Mouse (Mus musculus) C2C12 (cell line): ENCODE results near the gene Nav2. TPM values are rescaled to one million over a fixed set of nuclear protein-coding genes. Genes with fewer than 3 reads are reported as not detected.

ENCODE experiments used
- H3K27me3 ChIP-seq: one replicate; pipeline ENCODE4 v1.6.1; 2011; ENCODE audit not compliant: control insufficient read depth, insufficient read depth, insufficient read length
- H3K36me3 ChIP-seq: one replicate; pipeline ENCODE4 v1.6.1; 2011; ENCODE audit not compliant: control insufficient read depth, insufficient read depth
- H3K4me3 ChIP-seq: one replicate; pipeline ENCODE4 v1.5.1; 2011; ENCODE audit warnings: mild to moderate bottlenecking, control low read depth; ENCODE audit not compliant: poor library complexity, insufficient read depth, severe bottlenecking
- H3K79me2 ChIP-seq: one replicate; pipeline ENCODE4 v1.6.1; 2011; ENCODE audit not compliant: control insufficient read depth, insufficient read depth
- H3K79me3 ChIP-seq: one replicate; pipeline ENCODE4 v1.6.1; 2011; ENCODE audit warnings: low read depth, control low read depth
- H3ac ChIP-seq: one replicate; pipeline ENCODE3; 2011; ENCODE audit warnings: low read depth; ENCODE audit not compliant: control insufficient read depth, insufficient read length
- CEBPB ChIP-seq: IDR thresholded peaks from one replicate; pipeline ENCODE4 v1.6.1; 2011; ENCODE audit warnings: low read depth, mild to moderate bottlenecking, control low read depth, moderate library complexity
- CTCF ChIP-seq: IDR thresholded peaks from one replicate; pipeline ENCODE4 v1.5.1; 2011; ENCODE audit not compliant: control insufficient read depth, insufficient read depth, insufficient read length
- FOSL1 ChIP-seq: IDR thresholded peaks from one replicate; pipeline ENCODE4 v1.8.0; 2011; ENCODE audit warnings: mild to moderate bottlenecking, low read length; ENCODE audit not compliant: poor library complexity, insufficient read depth, severe bottlenecking
- MAX ChIP-seq: IDR thresholded peaks from one replicate; pipeline ENCODE4 v1.6.1; 2011; ENCODE audit warnings: mild to moderate bottlenecking, control low read depth
- MYOD1 ChIP-seq: IDR thresholded peaks from one replicate; pipeline ENCODE4 v1.6.1; 2011; ENCODE audit warnings: low read depth; ENCODE audit not compliant: control insufficient read depth, insufficient read length
- MYOG ChIP-seq: IDR thresholded peaks from one replicate; pipeline ENCODE4 v1.6.1; 2011; ENCODE audit not compliant: control insufficient read depth, insufficient read length; ENCODE audit errors: extremely low read depth
- USF1 ChIP-seq: IDR thresholded peaks from one replicate; pipeline ENCODE4 v1.6.1; 2011; ENCODE audit warnings: low read depth, mild to moderate bottlenecking, control low read depth, moderate library complexity
- polyA plus RNA-seq: library from polyadenylated mRNA; unstranded; fragments of >200 nt; fragmentation: generic; extraction: Trizol; gene quantifications from one replicate; pipeline ENCODE4 v1.2.1, GENCODE M21; 2012; ENCODE audit warnings: missing spikeins

The Nav2 gene
- polyA plus RNA-seq, 1 experiment = 4.7 TPM

DNA sequence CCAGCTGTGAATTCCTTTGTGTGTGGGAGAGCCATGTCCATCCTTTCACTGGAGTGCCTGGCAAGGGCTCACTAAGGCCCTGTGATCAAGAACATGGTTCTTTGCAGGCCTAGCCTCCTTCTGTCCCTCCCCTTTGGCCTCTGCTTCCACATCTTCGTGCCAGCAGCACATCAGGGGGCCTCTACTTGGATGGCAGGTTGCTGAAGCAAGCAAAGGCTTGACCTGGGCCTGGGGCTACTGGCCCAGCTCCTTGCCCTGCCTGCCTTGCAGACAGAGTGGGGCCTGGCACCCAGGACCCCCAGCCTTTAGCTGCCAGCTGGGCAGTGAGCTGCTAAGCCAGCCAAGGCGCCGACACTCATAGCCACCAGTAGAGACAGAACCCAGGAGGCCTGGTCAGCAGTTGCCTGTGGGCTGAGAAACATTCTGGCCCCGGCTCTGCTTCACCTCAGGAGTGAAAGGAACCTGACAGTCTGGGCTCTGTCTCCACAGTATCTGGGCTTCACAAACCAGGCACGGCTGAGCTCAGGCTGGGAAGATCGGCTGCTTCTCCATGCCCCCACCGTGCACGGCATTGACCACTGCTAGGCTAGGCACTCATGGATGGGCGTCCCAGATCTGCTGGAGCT is 267.4 kb downstream of the Nav2 start:
- no peak for TF ChIP-seq CTCF
- TF ChIP-seq MYOD1 = no peak
- no peak for TF ChIP-seq MAX
- no peak for TF ChIP-seq USF1
- no peak for TF ChIP-seq FOSL1
- TF ChIP-seq MYOG = no peak
- no peak for TF ChIP-seq CEBPB

DNA sequence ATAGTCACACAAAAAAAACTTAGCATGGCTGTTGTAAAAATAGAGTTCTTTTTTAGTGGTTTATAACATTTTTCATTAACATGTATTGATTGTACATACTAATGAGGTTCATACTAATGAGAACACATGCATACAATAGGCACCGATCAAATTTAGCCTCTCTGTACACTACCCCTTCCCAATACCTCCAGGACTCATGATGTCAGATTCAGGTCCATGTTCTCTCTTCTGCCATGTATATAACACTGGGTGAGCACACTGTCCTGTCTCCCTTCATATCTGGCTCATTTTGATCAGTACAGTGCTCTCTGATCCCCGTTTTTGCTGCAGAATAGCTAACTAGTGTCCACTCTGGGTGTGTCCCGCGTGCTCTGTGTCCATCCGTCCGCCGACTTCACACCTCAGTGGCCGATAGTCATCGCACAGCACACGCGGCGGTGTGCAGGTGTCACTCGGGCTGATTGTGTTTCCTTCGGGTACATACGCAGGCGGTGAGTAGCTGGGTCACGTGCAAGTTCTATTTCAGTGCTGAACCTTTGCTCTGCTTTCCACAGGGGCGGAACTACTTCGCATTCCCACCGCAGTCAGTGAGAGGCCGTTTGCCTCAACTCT is 268.2 kb downstream of the Nav2 start:
- no peaks in the 10 kb centered on the region for H3K36me3 ChIP-seq
- no peak overlapping the region for H3ac ChIP-seq
- no peaks in the 10 kb centered on the region for H3K79me2 ChIP-seq
- TF ChIP-seq CTCF (no peak), CEBPB (no peak), MAX (no peak), FOSL1 (no peak), MYOG (no peak), MYOD1 (no peak), USF1 (no peak)
- no peak overlapping the region for H3K4me3 ChIP-seq
- no peaks in the 10 kb centered on the region for H3K79me3 ChIP-seq
- H3K27me3 ChIP-seq = no peaks in the 10 kb centered on the region

More for the DNA sequence above, 267.4 kb downstream of the Nav2 start:
- H3K4me3 ChIP-seq = no peak overlapping the region
- no peaks in the 10 kb centered on the region for H3K36me3 ChIP-seq
- H3K79me2 ChIP-seq = no peaks in the 10 kb centered on the region
- H3K79me3 ChIP-seq = no peaks in the 10 kb centered on the region
- H3ac ChIP-seq = no peak overlapping the region
- no peaks in the 10 kb centered on the region for H3K27me3 ChIP-seq

DNA sequence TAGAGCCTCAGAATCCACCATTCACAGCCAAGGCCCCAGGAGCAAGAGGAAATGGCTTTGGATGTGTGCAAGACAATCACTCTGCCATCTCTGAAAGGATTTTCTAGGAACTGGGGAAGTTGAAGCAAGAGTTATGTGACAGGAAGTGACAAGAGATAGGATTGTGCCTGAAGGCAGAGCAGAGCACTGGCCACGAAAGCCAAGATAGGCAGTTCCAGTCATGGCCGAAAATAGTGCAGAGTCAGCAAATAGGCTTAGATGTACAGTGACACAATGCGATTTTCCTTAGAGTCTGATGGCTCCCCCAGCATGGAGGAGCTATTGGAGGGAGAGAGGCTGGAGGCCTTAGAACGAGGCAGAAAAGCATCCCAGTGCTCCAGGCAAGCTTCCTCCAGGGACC is 269.7 kb downstream of the Nav2 start:
- H3K4me3 ChIP-seq = no peak overlapping the region
- TF ChIP-seq CTCF (no peak), FOSL1 (no peak), MAX (no peak), USF1 (no peak), MYOG (no peak), MYOD1 (no peak), CEBPB (no peak)
- peaks cover 5% of the 10 kb centered on the region for H3K27me3 ChIP-seq
- no peaks in the 10 kb centered on the region for H3K79me3 ChIP-seq
- no peaks in the 10 kb centered on the region for H3K79me2 ChIP-seq
- H3K36me3 ChIP-seq = no peaks in the 10 kb centered on the region
- H3ac ChIP-seq = no peak overlapping the region

DNA sequence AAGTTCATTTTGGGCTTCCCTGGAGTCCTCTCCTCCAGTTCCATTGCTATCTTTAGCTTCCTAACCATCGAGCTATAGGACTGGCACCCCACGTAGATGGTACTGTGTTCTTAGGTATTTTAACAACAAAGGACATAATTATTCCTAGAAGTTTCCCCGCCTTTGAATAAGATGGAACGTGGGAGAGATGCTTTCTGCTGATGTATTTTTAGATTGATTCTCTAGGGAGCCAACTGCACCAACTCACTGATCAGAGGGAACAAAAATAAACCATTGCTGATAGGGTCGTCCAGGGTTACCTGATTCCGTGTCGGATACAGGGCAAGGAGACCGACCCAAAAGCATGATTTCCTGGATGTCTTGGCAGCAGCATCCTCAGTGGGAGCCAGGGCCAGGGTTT is 272.5 kb downstream of the Nav2 start:
- H3K27me3 ChIP-seq = peaks cover 15% of the 10 kb centered on the region
- no peak for TF ChIP-seq CEBPB
- TF ChIP-seq USF1 = no peak
- TF ChIP-seq MYOD1 = no peak
- no peak for TF ChIP-seq FOSL1
- no peak for TF ChIP-seq MYOG
- no peak for TF ChIP-seq MAX
- TF ChIP-seq CTCF = no peak

DNA sequence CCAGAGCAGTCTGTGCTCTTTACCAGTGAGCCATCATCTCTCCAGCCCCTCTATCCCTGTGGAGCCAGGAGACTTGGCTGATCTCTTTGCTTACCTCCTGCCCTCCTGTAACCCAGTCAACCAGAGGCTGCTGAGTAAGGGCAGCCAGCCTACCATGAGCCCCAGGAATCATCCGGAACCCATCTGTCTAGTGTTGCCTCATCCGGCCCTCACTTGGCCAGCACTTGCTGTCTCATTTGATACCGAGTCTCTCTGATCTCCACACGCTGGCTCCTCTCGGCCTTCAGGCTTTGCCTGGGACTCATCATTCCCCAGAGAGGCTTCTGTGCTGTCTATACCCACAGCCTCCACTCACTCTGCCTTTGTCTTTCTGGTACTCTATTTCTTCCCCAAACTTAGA is 273.9 kb downstream of the Nav2 start:
- no peak overlapping the region for H3K4me3 ChIP-seq
- no peak overlapping the region for H3ac ChIP-seq
- peaks cover 17% of the 10 kb centered on the region for H3K27me3 ChIP-seq
- no peaks in the 10 kb centered on the region for H3K79me3 ChIP-seq
- no peak for TF ChIP-seq MYOG
- no peaks in the 10 kb centered on the region for H3K36me3 ChIP-seq
- no peaks in the 10 kb centered on the region for H3K79me2 ChIP-seq

More for the DNA sequence above, 272.5 kb downstream of the Nav2 start:
- H3ac ChIP-seq = no peak overlapping the region
- no peak overlapping the region for H3K4me3 ChIP-seq
- no peaks in the 10 kb centered on the region for H3K79me3 ChIP-seq
- no peaks in the 10 kb centered on the region for H3K36me3 ChIP-seq
- no peaks in the 10 kb centered on the region for H3K79me2 ChIP-seq

DNA sequence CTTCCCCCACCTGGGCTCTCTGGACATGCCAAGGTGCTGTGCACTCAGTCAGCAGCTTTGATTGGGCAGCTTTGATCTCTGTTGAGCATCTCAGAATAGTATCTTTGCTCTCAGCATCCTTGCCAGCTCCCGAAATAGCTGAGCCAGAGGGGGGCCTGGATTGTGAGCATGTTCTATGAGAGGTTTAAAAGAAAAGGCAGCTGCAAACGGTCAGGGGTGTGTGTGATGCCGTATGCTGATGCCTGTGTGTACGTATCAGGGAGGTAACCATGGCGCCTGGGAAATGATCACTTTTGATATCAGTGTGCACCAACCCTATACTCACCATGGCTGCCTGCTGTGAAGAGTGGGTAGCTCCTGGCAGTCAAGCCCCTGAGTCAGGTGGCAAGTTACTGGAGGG is 275.2 kb downstream of the Nav2 start:
- no peaks in the 10 kb centered on the region for H3K36me3 ChIP-seq
- no peak overlapping the region for H3ac ChIP-seq
- no peaks in the 10 kb centered on the region for H3K79me2 ChIP-seq
- TF ChIP-seq USF1 (no peak), MYOD1 (no peak), CEBPB (no peak), MYOG (no peak), CTCF (no peak), MAX (no peak), FOSL1 (no peak)
- peaks cover 20% of the 10 kb centered on the region for H3K27me3 ChIP-seq
- no peak overlapping the region for H3K4me3 ChIP-seq
- no peaks in the 10 kb centered on the region for H3K79me3 ChIP-seq
